Mouse (Mus musculus) thymus, adult 18-20 months (tissue): Measurements from ENCODE around the gene Mocs1.

Experiments used
- DNase-seq, 2 experiments: peaks; one replicate each; pipeline ENCODE4 v3.0.0; 2022; ENCODE audit warnings: mixed read lengths in 2 of 2

Mocs1 gene

DNA sequence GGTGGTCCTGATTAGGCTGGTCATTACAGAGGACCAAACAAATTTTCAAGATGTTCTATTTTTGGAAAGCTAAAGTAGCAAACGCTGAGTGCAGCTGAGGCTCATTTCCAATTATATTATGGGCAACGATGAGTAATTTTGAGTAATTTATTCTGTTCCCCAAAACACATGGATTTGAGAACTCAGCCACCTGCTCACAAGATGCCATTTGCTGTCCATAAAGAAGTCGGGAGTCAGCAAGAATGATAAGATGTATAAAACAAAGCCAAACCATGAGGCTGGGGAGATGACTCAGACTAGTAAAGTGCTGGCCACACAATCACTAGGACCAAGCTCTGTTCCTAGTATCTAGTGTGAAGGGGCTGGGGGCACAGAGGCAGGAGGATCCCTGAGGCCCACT lies 56.3 kb downstream of the Mocs1 start:
- DNase-seq = no peak

DNA sequence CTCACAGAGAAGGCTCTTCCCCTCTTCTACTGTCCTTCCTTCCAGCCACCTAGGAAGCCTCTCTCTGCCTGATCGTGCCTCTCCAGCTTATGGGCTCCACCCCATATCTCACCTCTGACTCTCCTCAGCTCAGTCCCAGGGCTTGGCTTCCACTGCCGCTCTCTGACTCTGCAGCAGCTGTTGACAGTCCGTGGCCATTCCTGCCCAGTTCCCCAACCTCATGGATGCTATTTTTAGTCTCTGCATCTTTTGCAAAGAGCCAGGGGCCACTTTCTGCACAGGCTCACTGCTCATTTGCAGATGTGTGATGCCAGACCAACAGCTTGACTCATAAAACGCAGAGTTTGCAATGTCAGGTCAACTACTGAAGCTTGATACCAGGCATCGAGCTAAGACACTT lies 60.9 kb downstream of the Mocs1 start:
- no peak for DNase-seq

DNA sequence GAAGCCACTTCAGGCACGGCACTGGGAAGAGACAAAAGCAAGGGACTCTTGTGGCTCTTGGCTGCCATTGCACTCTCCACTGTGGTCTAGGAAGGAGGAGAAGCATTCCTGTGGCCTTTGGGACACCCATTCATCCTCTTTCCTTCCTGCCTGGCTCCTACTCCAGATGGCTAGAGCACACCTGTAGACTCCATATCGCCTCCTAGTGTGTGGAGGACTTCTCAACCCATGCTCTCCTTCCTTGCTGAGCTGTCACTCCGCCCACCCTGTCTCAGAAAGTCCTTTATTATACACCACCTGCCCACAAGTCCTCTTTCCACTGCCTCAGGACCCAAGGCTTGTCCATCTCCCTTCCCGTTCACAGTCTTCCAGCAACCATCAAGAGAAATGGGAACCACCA lies 65.1 kb downstream of the Mocs1 start:
- no peak for DNase-seq

DNA sequence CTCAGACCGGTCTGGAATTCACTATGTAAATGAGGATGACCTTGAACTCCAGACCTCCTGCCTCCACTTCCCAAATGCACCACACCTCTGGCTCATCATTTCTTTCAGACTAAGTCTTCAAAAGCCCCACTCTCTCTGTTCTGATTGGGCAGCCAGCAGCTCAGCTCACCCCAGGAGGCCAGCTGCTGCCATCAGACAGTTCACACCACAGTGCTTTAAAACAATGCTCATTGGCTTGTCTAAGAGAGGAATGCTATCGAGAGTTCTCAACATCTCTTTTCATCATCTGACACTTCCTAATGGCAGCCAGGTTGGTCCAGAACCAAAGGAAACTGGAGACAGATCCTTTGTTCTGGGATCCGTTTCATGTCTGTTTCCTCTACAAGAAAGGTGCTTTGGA lies 70.0 kb downstream of the Mocs1 start:
- no peak for DNase-seq

DNA sequence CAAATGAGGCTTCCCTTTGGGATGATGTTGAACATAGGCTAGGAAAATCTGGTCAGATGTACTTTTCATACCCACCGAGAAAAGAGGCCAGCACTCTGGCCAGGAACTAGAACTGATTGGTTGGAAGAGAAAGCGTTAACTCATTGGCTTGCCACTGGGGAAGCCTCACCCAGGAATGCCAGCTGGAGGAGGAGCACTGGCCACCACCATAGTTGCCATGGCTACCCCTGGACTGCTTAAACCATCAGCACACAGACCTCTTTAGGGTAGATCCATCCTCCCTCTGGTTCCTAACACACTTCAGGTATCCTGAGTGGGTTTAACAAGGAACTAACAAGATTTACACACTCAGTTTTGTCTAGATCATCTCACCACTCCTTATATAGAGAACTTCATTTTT lies 71.5 kb downstream of the Mocs1 start:
- DNase-seq = no peak

DNA sequence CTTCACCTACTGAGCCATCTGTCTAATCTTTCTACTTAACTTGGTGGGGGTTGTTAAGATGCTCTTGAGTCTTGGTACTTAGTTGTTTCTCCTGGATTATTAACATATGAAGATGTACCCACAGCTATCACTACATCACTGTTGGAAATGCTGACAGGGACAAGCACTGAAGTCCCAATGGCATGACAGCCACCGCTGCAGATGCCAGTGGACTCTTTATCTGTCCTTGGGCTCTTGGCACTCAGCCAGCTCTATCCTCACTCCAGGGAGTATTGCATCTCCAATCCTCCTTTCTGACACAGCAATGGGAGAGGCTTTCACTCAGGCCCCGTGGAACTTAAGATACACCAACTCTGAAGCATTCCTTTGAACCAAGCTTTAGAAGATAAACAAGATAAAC lies 72.1 kb downstream of the Mocs1 start:
- no peak for DNase-seq

DNA sequence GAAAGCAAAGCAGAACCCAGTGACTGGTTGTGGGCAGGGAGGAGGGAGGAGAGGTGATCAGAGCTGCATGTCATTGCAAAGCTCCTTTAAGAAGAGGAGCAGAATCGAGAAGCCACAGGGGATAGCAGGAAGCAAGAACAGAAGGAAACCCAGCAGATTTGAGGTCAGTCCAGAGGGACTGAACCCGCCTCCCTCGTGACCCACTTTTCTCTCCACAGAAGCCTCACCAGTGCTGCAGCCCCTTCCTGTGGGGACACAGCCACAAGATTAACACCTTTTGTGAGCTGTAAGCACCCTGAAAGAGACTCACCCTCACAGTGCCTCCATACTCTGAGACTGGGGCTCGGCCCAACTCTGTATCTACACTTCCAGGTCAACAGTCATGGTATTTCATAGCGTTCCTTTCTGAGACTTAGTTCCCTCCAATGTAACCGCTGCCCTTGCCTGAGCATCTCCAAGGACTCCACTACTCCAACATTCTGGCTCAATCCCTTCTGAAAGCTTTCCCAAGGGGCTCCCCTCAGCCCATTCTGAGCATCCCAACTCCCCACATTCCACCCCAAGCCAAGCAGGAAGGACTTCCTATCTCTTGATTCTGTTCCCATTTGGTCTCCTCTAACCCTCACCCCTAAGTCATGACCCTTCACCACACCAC lies 75.2 kb downstream of the Mocs1 start:
- DNase-seq = no peak
